Mouse (Mus musculus): ENCODE measurements around the gene Cyp4f18.

DNA sequence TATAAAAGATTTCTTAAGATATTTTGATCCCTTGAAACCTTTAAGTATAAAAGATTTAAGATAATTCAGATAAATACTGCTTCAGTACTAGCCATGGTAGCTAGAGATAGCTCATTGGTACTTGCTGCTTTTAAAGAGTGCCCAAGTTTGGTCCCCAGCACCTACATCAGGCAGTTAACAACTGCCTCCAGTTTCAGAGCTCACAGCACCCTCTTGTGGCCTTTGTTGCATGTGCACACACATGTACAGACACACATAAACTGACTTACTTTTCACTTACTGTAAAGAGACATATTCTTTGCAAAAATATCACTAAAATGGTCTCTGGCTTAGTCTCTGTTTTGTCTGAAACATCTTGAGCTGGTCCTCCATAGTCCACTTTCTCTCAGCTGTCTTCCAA is 43.0 kb downstream of the Cyp4f18 start:
- TF ChIP-seq CTCF (IDR thresholded peaks at IDR 0.05; ENCODE audit: low read depth) (0 out of 2 replicates have a peak, but pooled peaks have one; percentile 30), EP300 (optimal IDR thresholded peaks at IDR 0.05) (no peak)
